Mouse (Mus musculus) cortical plate, adult 2 months (tissue): ENCODE data around the gene Pdia4.

Source experiments
- CTCF ChIP-seq: fragments of 200-500 bp; IDR thresholded peaks from 2 replicates; pipeline ENCODE4 v1.5.1; 2011; ENCODE audit warnings: mild to moderate bottlenecking, control low read depth, low read length; ENCODE audit not compliant: insufficient read depth; ENCODE audit errors: extremely low read depth
- POLR2A ChIP-seq: fragments of 200-500 bp; IDR thresholded peaks from 2 replicates; pipeline ENCODE4 v1.6.1; 2011; ENCODE audit warnings: mild to moderate bottlenecking, low read length, control low read depth; ENCODE audit not compliant: insufficient read depth; ENCODE audit errors: extremely low read depth

- TF ChIP-seq POLR2A = no peak
- no peak for TF ChIP-seq CTCF
Measured at GRCm38 (mm10) chr6:47788821-47789220, 24.4 kb downstream of the Pdia4 start.
